ENCODE assay signal across 23 mouse cellular contexts in the genomic region with DNA sequence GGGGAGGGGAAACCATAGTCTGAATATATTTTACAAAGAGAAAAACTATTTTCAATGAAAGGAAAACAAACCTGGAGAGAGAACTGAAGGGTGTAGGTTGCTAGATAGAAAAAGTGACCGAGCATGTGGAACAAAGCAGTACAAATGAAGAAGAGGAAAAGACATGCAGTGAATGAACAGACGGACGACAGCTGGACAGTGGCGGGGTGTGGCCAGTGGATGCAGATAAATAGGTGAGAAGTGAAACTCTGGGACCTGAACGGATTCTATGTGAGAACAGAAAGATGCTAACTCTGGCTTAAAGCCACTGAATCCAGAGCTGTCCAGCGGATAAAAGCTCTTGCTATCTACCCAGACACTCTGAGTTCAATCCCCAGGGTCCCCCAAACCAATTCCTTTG. TPM values are rescaled to one million over a fixed set of nuclear protein-coding genes. Genes with fewer than 3 reads are reported as not detected.
DNase-seq lines count a peak whose midpoint lies in the region; ATAC-seq lines count a peak whose summit lies in the region.
"Had no signal": no experiment of that assay in that cellular context is flagged by ENCODE, and none has a peak within 500 bp of the region (broad histone marks: within the 10 kb centered on the region; RNA-seq: fewer than 3 reads in every experiment).

No protein-coding gene starts in this region.

- peaks cover 48% of the 10 kb centered on the region for H3K4me1 ChIP-seq in embryonic facial prominence, embryonic 12.5 days
- H3K4me1 ChIP-seq in embryonic facial prominence, embryonic 10.5 days, result peaks cover 59% of the 10 kb centered on the region
- peaks cover 33% of the 10 kb centered on the region for H3K4me1 ChIP-seq in kidney, embryonic 14.5 days (ENCODE audit: control insufficient read depth, insufficient read depth, low read length)
- H3K4me1 ChIP-seq in lung, embryonic 15.5 days, result peaks cover 47% of the 10 kb centered on the region
- H3K4me1 ChIP-seq in midbrain, embryonic 10.5 days, result peaks cover 48% of the 10 kb centered on the region
- H3K4me1 ChIP-seq in midbrain, embryonic 15.5 days, result peaks cover 18% of the 10 kb centered on the region

- H3K4me3 ChIP-seq in embryonic facial prominence, embryonic 12.5 days, result no peak overlapping the region
- H3K4me3 ChIP-seq in embryonic facial prominence, embryonic 10.5 days, result no peak overlapping the region
- H3K4me3 ChIP-seq in kidney, embryonic 14.5 days (ENCODE audit: low read length), result no peak overlapping the region
- no peak overlapping the region for H3K4me3 ChIP-seq in lung, embryonic 15.5 days
- no peak overlapping the region for H3K4me3 ChIP-seq in midbrain, embryonic 10.5 days
- no peak overlapping the region for H3K4me3 ChIP-seq in midbrain, embryonic 15.5 days
- H3K4me3 ChIP-seq: embryonic facial prominence, embryonic 13.5 days; erythroblast, embryonic 14.5 days; forebrain, embryonic 12.5 days; forebrain, embryonic 15.5 days; heart, embryonic 12.5 days; heart, embryonic 15.5 days had no signal

- no peak for ATAC-seq in embryonic facial prominence, embryonic 12.5 days (ENCODE audit: insufficient number of reproducible peaks, insufficient read depth, low FRiP score, low TSS enrichment)
- ATAC-seq in kidney, embryonic 14.5 days (ENCODE audit: low FRiP score, low TSS enrichment), result no peak
- no peak for ATAC-seq in lung, embryonic 15.5 days (ENCODE audit: borderline replicate concordance, extremely low read depth, low FRiP score, low TSS enrichment)
- ATAC-seq in midbrain, embryonic 15.5 days (replicated peaks), result no peak
- ATAC-seq: Patski had no signal

- H3K9ac ChIP-seq in embryonic facial prominence, embryonic 12.5 days, result no peak overlapping the region
- H3K9ac ChIP-seq in kidney, embryonic 14.5 days (ENCODE audit: low read depth, low read length), result no peak overlapping the region
- no peak overlapping the region for H3K9ac ChIP-seq in lung, embryonic 15.5 days
- H3K9ac ChIP-seq in midbrain, embryonic 15.5 days, result no peak overlapping the region
- H3K9ac ChIP-seq: embryonic facial prominence, embryonic 13.5 days; forebrain, embryonic 12.5 days; forebrain, embryonic 15.5 days; heart, embryonic 12.5 days; heart, embryonic 15.5 days had no signal

- no peaks in the 10 kb centered on the region for H3K27me3 ChIP-seq in embryonic facial prominence, embryonic 12.5 days
- H3K27me3 ChIP-seq in embryonic facial prominence, embryonic 10.5 days (replicated peaks; ENCODE audit: low read depth, poor library complexity, severe bottlenecking), result 0 out of 2 replicates have a peak, but pooled peaks cover 2% of the 10 kb centered on the region
- H3K27me3 ChIP-seq in kidney, embryonic 14.5 days (ENCODE audit: control insufficient read depth, insufficient read depth, low read length), result no peaks in the 10 kb centered on the region
- H3K27me3 ChIP-seq in lung, embryonic 15.5 days, result no peaks in the 10 kb centered on the region
- H3K27me3 ChIP-seq in midbrain, embryonic 10.5 days (ENCODE audit: low read depth, poor library complexity, severe bottlenecking), result no peaks in the 10 kb centered on the region
- H3K27me3 ChIP-seq in midbrain, embryonic 15.5 days (replicated peaks), result no peaks in the 10 kb centered on the region
- H3K27me3 ChIP-seq: embryonic facial prominence, embryonic 13.5 days; forebrain, embryonic 15.5 days; Patski had no signal

- no peak overlapping the region for H3K4me2 ChIP-seq in embryonic facial prominence, embryonic 12.5 days (replicated peaks)
- no peak overlapping the region for H3K4me2 ChIP-seq in kidney, embryonic 14.5 days (replicated peaks; ENCODE audit: low read depth, low read length)
- H3K4me2 ChIP-seq in lung, embryonic 15.5 days, result 0 out of 2 replicates have a peak overlapping the region, but pooled peaks have one; percentile 4
- no peak overlapping the region for H3K4me2 ChIP-seq in midbrain, embryonic 15.5 days
- H3K4me2 ChIP-seq: embryonic facial prominence, embryonic 13.5 days; forebrain, embryonic 12.5 days; forebrain, embryonic 15.5 days; heart, embryonic 12.5 days; heart, embryonic 15.5 days had no signal

- no peaks in the 10 kb centered on the region for H3K36me3 ChIP-seq in embryonic facial prominence, embryonic 12.5 days
- H3K36me3 ChIP-seq in embryonic facial prominence, embryonic 10.5 days (replicated peaks), result peaks cover 20% of the 10 kb centered on the region
- no peaks in the 10 kb centered on the region; the same call in 1 of the 2 replicates for H3K36me3 ChIP-seq in kidney, embryonic 14.5 days (ENCODE audit: control insufficient read depth, insufficient read depth, low read length)
- H3K36me3 ChIP-seq in lung, embryonic 15.5 days, result no peaks in the 10 kb centered on the region
- H3K36me3 ChIP-seq in midbrain, embryonic 10.5 days, result no peaks in the 10 kb centered on the region
- H3K36me3 ChIP-seq in midbrain, embryonic 15.5 days (replicated peaks), result no peaks in the 10 kb centered on the region
- H3K36me3 ChIP-seq: embryonic facial prominence, embryonic 13.5 days; forebrain, embryonic 12.5 days; forebrain, embryonic 15.5 days; G1E; heart, embryonic 12.5 days; heart, embryonic 15.5 days had no signal

- no peak for DNase-seq in embryonic facial prominence, embryonic 10.5 days (ENCODE audit: low spot score)
- no peak for DNase-seq in kidney, postnatal 10 days
- DNase-seq in lung, postnatal 25 days (ENCODE audit: low spot score), result no peak
- DNase-seq in midbrain, embryonic 10.5 days (ENCODE audit: low spot score), result no peak
- DNase-seq: adrenal gland, postnatal 10 days; cerebellum, adult 18-20 months; cerebellum, adult 9-10 months; cerebellum, postnatal 14 days; gastrocnemius, postnatal 25 days; heart, postnatal 36 days had no signal

- no peaks in the 10 kb centered on the region for H3K9me3 ChIP-seq in embryonic facial prominence, embryonic 12.5 days
- no peaks in the 10 kb centered on the region for H3K9me3 ChIP-seq in embryonic facial prominence, embryonic 10.5 days
- no peaks in the 10 kb centered on the region for H3K9me3 ChIP-seq in kidney, embryonic 14.5 days (ENCODE audit: control insufficient read depth, low read length)
- no peaks in the 10 kb centered on the region for H3K9me3 ChIP-seq in lung, embryonic 15.5 days
- no peaks in the 10 kb centered on the region for H3K9me3 ChIP-seq in midbrain, embryonic 10.5 days (replicated peaks)
- H3K9me3 ChIP-seq in midbrain, embryonic 15.5 days, result no peaks in the 10 kb centered on the region
- H3K9me3 ChIP-seq: embryonic facial prominence, embryonic 13.5 days; forebrain, embryonic 12.5 days; forebrain, embryonic 15.5 days; G1E; heart, embryonic 12.5 days; heart, embryonic 15.5 days had no signal

- WGBS in embryonic facial prominence, embryonic 12.5 days, result 76% methylated on average over 6 of the region's 6 CpGs
- WGBS in embryonic facial prominence, embryonic 10.5 days, result 80% methylated on average over 6 of the region's 6 CpGs
- WGBS in kidney, embryonic 14.5 days, result 58% methylated on average over 6 of the region's 6 CpGs
- WGBS in lung, embryonic 15.5 days, result 38% methylated on average over 6 of the region's 6 CpGs
- WGBS in midbrain, embryonic 10.5 days, result 84% methylated on average over 6 of the region's 6 CpGs
- WGBS in midbrain, embryonic 15.5 days, result 64% methylated on average over 6 of the region's 6 CpGs

- peak overlapping the region; percentile 47; the same call in 1 of the 2 replicates for H3K27ac ChIP-seq in embryonic facial prominence, embryonic 12.5 days
- H3K27ac ChIP-seq in embryonic facial prominence, embryonic 10.5 days (replicated peaks), result no peak overlapping the region
- peak overlapping the region; percentile 30; the same call in 1 of the 2 replicates for H3K27ac ChIP-seq in kidney, embryonic 14.5 days (ENCODE audit: low read depth, low read length)
- peak overlapping the region; percentile 91 for H3K27ac ChIP-seq in lung, embryonic 15.5 days
- 0 out of 2 replicates have a peak overlapping the region, but pooled peaks have one; percentile 46 for H3K27ac ChIP-seq in midbrain, embryonic 10.5 days (replicated peaks)
- H3K27ac ChIP-seq in midbrain, embryonic 15.5 days, result no peak overlapping the region
- H3K27ac ChIP-seq: forebrain, embryonic 12.5 days; forebrain, embryonic 15.5 days; heart, embryonic 15.5 days; hindbrain, postnatal 0 days had no signal

RNA-seq across cellular contexts. Expression of a gene that starts 25.2 kb away (rescaled TPM):
- 29.6 and 31.7 TPM in 2 replicates for polyA plus RNA-seq in embryonic facial prominence, embryonic 12.5 days (2016; fragmentation: Nextera tagmentation; extraction: Ambion mirVana)
- 27.3 and 28.9 TPM in 2 replicates for polyA plus RNA-seq in embryonic facial prominence, embryonic 10.5 days (2016; fragmentation: Nextera tagmentation; extraction: Ambion mirVana)
- 32.5 and 36.7 TPM in 2 replicates for polyA plus RNA-seq in kidney, embryonic 14.5 days (2014; fragmentation: Nextera tagmentation; extraction: Ambion mirVana)
- 48.0 and 52.7 TPM in 2 replicates for polyA plus RNA-seq in lung, embryonic 15.5 days (2015; fragmentation: Nextera tagmentation; extraction: Ambion mirVana)
- 17.5 and 23.4 TPM in 2 replicates for polyA plus RNA-seq in midbrain, embryonic 10.5 days (2016; fragmentation: Nextera tagmentation; extraction: Ambion mirVana)
- 27.9 and 29.4 TPM in 2 replicates for polyA plus RNA-seq in midbrain, embryonic 15.5 days (2015; fragmentation: Nextera tagmentation; extraction: Ambion mirVana)
- polyA plus RNA-seq: erythroblast, embryonic 14.5 days had no signal

Comparison
In these comparisons a context has a peak if more than half of its experiments do, and no peak if none do; other contexts are left out.
1. H3K27ac ChIP-seq: peak in embryonic facial prominence, embryonic 12.5 days (single experiment), kidney, embryonic 14.5 days (single experiment), lung, embryonic 15.5 days (single experiment) and midbrain, embryonic 10.5 days (single experiment); none in embryonic facial prominence, embryonic 10.5 days (single experiment) and midbrain, embryonic 15.5 days (single experiment).